Mouse (Mus musculus) cortical plate, adult 2 months (tissue): ENCODE results near the gene Foxa3.

Experiments used
- CTCF ChIP-seq: fragments of 200-500 bp; IDR thresholded peaks from 2 replicates; pipeline ENCODE4 v1.5.1; 2011; ENCODE audit warnings: mild to moderate bottlenecking, control low read depth, low read length; ENCODE audit not compliant: insufficient read depth; ENCODE audit errors: extremely low read depth
- POLR2A ChIP-seq: fragments of 200-500 bp; IDR thresholded peaks from 2 replicates; pipeline ENCODE4 v1.6.1; 2011; ENCODE audit warnings: mild to moderate bottlenecking, low read length, control low read depth; ENCODE audit not compliant: insufficient read depth; ENCODE audit errors: extremely low read depth

DNA sequence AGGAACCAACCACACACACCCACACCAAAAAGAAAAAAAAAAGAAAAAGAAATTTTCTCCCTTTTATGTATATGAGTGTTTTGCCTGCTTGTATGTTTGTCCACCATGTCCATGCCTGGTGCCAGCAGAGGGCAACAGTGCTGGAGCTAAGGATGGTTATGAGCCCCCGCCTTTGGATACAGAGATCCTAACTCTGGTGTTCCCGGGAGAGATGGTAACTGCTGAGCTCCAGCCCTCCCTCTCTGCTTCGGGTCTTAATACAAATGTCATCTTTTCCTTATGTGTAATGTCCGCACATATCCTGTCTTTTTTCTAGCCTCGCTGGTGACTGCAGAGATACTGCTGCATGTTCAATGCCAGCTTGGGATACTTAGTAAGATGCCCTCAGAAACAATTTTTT, 33.3 kb downstream of the Foxa3 start:
- TF ChIP-seq POLR2A (no peak), CTCF (no peak)
